Mouse (Mus musculus): ENCODE data around the gene Efcab9. TPM values are rescaled to one million over a fixed set of nuclear protein-coding genes. Genes with fewer than 3 reads are reported as not detected.
A peak's percentile ranks its signal among the peaks of the same experiment; 100 is the strongest.

Gene Efcab9
- polyA plus RNA-seq (2015; fragmentation: Nextera tagmentation; extraction: Ambion mirVana): 0.65 and 0.77 TPM in 2 replicates

DNA sequence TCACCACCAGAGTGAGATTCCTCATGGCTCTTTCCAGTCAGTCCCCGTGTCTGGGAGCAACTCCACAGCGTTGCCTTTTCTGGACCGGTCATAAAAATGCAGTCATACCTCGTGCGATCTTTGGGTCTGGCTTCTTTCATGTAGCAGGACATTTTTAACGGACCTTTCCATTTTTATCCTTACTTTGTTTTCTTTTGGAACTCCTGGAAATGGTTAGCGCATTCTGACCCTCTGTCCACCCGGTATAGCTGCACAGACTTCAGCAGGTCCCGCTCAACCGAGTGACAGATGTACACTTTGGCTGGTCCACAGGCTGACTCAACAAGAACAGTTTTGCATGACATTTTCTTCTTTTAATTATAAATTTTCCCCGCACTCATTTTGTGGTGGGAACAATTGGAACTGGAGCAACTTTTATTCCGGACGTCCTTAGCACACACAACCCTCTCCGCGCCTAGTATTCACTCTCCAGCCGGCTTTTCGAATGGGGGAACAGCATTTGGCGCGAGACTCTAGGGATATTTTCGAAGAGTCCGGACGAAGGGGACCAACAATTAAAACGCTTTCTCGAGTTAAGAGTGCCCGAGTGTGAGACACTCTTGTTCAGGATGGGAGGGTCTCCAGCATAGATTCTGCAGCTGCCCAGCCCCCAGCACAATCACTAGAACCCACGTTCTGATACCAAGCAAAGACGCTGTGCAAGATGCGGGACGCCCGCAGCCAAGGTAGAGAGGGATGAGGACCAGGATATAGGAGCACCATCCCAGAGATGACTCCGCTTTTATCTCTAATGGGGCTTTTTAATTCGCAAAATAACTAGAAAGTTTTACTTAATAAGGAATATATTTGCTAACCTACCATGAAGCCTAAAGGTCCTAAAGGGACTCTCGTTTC lies at the start of gene Efcab9:
Gene Efcab9 (minus strand): TSS at position 211 of the 894 bp plus-strand sequence.
- Histone ChIP-seq H3K27me3 (replicated peaks; ENCODE audit: control insufficient read depth, insufficient read depth, low read length) (no peaks in the 10 kb centered on the region), H3K4me2 (ENCODE audit: low read depth, low read length) (peak within 1 kb of the TSS; percentile 99), H3K36me3 (ENCODE audit: control insufficient read depth, insufficient read depth, low read length) (no peaks in the 10 kb centered on the region), H3K27ac (ENCODE audit: low read length) (peak within 1 kb of the TSS; percentile 45), H3K9me3 (ENCODE audit: control insufficient read depth, low read length) (no peaks in the 10 kb centered on the region), H3K4me1 (ENCODE audit: control insufficient read depth, insufficient read depth, low read length) (peaks cover 11% of the 10 kb centered on the region), H3K9ac (ENCODE audit: low read depth, low read length) (peak within 1 kb of the TSS; percentile 77), H3K4me3 (ENCODE audit: low read length) (peak within 1 kb of the TSS; percentile 78)
- 3% methylated on average over 33 of the region's 33 CpGs for WGBS
- peak; percentile 20 for ATAC-seq

DNA sequence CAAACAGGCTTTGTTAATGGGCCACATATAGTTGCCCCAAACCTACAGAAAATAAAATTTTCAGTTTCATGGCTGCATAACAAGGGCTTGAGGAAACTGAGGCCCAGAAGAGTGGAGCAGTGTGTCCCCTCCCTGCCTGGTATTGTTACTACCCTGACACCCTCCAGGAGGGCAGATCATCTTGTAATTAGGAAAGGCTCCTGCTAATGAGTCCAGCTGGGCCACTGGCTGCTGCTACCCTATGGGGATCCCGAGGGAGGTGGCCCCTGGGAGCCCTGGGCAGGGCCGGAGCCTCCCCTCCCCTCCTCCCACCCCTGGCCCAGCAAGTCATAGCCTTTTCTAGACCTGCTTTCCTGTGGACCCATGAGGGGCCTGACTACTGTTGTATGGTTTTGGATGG lies 49.1 kb upstream of the Efcab9 start:
- H3K27ac ChIP-seq (ENCODE audit: low read length): no peak overlapping the region
- 63% methylated on average over 2 of the region's 2 CpGs for WGBS

DNA sequence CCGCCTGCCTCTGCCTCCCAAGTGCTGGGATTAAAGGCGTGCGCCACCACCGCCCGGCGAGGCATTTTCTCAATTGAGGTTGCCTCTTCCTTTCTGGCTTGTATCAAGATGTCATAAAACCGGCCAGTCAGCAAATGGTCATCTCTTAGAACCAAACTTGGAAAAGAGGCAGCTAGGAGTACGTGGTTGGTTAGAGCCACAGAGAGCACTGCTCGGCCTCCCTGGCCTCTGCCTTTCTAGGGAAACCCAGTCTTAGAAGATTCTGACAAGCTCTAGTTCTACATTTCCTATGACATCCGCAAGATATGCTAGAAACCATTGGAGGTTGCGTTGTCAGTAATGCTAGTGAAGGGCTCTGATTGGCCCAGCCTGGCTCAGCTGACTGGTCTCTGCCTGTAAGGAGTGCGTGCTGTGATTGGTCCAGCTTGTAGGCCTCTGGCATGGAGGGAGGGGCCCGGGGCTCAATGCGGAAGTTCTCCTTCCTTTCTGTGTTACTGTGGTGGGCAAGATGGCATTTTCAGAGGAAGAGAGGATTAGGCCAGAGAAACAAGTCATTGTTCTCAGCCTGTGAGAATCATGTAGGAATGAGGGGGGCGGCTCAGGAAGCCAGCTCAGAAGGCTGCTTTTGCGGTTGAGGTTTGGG lies 48.5 kb upstream of the Efcab9 start:
- no peaks in the 10 kb centered on the region for H3K36me3 ChIP-seq (ENCODE audit: control insufficient read depth, insufficient read depth, low read length)
- H3K27me3 ChIP-seq (replicated peaks; ENCODE audit: control insufficient read depth, insufficient read depth, low read length): no peaks in the 10 kb centered on the region
- H3K4me1 ChIP-seq (ENCODE audit: control insufficient read depth, insufficient read depth, low read length): peaks cover 5% of the 10 kb centered on the region; the same call in 1 of the 2 replicates
- peak; percentile 54; the same call in 1 of the 2 replicates for ATAC-seq
- no peak overlapping the region for H3K9ac ChIP-seq (ENCODE audit: low read depth, low read length)
- 83% methylated on average over 16 of the region's 16 CpGs for WGBS
- no peak overlapping the region for H3K4me2 ChIP-seq (ENCODE audit: low read depth, low read length)
- no peak overlapping the region for H3K4me3 ChIP-seq (ENCODE audit: low read length)
- no peak overlapping the region for H3K27ac ChIP-seq (ENCODE audit: low read length)
- H3K9me3 ChIP-seq (ENCODE audit: control insufficient read depth, low read length): no peaks in the 10 kb centered on the region

More for the DNA sequence above, 49.1 kb upstream of the Efcab9 start:
- Histone ChIP-seq H3K36me3 (ENCODE audit: control insufficient read depth, insufficient read depth, low read length) (no peaks in the 10 kb centered on the region), H3K27me3 (replicated peaks; ENCODE audit: control insufficient read depth, insufficient read depth, low read length) (no peaks in the 10 kb centered on the region), H3K9me3 (ENCODE audit: control insufficient read depth, low read length) (no peaks in the 10 kb centered on the region), H3K4me2 (ENCODE audit: low read depth, low read length) (no peak overlapping the region), H3K9ac (ENCODE audit: low read depth, low read length) (no peak overlapping the region), H3K4me3 (ENCODE audit: low read length) (no peak overlapping the region), H3K4me1 (ENCODE audit: control insufficient read depth, insufficient read depth, low read length) (peaks cover 4% of the 10 kb centered on the region; the same call in 1 of the 2 replicates)
- no peak for ATAC-seq

DNA sequence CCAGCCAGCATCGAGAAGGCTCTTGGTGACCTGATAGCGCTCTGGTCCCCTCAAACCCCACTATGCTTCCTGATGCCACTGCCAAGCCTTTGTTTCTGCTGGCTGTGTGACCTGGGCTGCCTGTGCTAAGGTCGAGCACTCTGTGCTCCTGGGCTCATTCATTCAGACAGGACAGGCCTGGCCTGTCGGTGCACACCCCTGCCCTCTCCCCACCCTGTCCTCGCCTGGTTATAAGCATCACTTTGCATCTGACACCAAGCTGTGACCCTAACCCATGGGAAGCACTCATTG lies 44.8 kb upstream of the Efcab9 start:
- no peak overlapping the region for H3K4me2 ChIP-seq (ENCODE audit: low read depth, low read length)
- H3K36me3 ChIP-seq (ENCODE audit: control insufficient read depth, insufficient read depth, low read length): no peaks in the 10 kb centered on the region
- no peaks in the 10 kb centered on the region for H3K27me3 ChIP-seq (replicated peaks; ENCODE audit: control insufficient read depth, insufficient read depth, low read length)
- H3K9me3 ChIP-seq (ENCODE audit: control insufficient read depth, low read length): no peaks in the 10 kb centered on the region
- no peak for ATAC-seq
- H3K9ac ChIP-seq (ENCODE audit: low read depth, low read length): no peak overlapping the region
- H3K27ac ChIP-seq (ENCODE audit: low read length): no peak overlapping the region
- H3K4me3 ChIP-seq (ENCODE audit: low read length): no peak overlapping the region
- WGBS: 45% methylated on average over 5 of the region's 5 CpGs
- peaks cover 5% of the 10 kb centered on the region; the same call in 1 of the 2 replicates for H3K4me1 ChIP-seq (ENCODE audit: control insufficient read depth, insufficient read depth, low read length)

DNA sequence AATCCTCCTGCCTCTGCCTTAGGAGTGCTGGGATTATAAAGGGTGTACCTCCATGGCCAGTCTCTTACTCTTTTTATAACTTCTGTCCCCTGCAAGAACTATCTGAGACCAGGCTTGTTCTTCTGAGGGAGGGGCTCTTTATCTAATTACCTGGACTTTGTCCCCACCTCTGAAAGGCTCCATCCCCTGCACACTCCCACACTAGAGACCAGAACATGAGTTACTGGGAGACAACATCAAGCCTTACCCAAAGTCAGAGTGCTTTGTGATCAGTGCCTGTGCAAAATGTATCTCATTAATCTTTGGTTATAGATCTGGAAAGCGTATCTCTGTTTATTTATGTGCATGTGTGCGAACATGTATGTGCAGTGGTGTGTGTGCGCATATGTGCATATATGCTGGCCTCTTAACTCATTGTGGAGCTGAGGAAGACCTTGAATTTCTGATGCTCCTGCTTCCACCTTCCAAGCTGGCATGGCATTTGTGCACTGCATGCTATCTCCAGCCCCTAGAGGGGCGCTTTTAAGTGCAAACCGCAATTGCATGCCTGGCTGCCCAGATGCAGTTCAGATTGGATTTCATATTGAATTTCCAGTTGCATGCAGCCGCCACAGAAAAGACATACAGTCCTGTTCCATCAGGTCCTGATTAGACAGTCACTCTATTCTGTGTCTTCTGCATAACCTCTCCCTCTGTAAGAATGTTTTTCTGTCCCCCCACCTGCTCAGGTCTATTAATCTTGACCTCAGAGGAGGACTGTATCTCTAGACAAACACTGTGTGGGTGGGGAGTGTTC lies 44.3 kb upstream of the Efcab9 start:
- Histone ChIP-seq H3K9ac (ENCODE audit: low read depth, low read length) (no peak overlapping the region), H3K36me3 (ENCODE audit: control insufficient read depth, insufficient read depth, low read length) (no peaks in the 10 kb centered on the region), H3K4me3 (ENCODE audit: low read length) (no peak overlapping the region), H3K27me3 (replicated peaks; ENCODE audit: control insufficient read depth, insufficient read depth, low read length) (no peaks in the 10 kb centered on the region), H3K4me1 (ENCODE audit: control insufficient read depth, insufficient read depth, low read length) (peaks cover 5% of the 10 kb centered on the region; the same call in 1 of the 2 replicates), H3K4me2 (ENCODE audit: low read depth, low read length) (no peak overlapping the region), H3K9me3 (ENCODE audit: control insufficient read depth, low read length) (no peaks in the 10 kb centered on the region), H3K27ac (ENCODE audit: low read length) (no peak overlapping the region)
- WGBS: 76% methylated on average over 6 of the region's 6 CpGs
- peak; percentile 36; the same call in 1 of the 2 replicates for ATAC-seq

DNA sequence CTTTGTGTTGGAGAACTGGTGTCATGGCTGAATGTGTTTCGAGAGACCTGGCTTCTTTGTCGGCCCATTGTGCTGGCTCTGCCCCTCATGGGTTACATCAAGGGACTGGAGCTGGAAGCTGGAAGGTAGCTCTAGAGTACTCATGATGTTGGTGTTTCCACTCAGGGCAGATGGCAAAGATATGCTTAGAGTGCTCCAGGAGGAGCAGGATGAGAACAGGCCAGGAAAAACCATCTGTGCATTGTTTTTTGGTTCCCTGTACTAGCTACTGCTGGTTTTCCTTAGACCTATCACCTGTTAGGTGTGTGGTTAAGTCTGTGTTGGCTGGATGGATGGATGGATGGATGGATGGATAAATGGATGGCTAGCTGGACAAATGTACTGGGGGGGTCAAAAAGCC lies 41.8 kb upstream of the Efcab9 start:
- Histone ChIP-seq H3K36me3 (ENCODE audit: control insufficient read depth, insufficient read depth, low read length) (no peaks in the 10 kb centered on the region), H3K4me3 (ENCODE audit: low read length) (no peak overlapping the region), H3K9ac (ENCODE audit: low read depth, low read length) (no peak overlapping the region), H3K4me2 (ENCODE audit: low read depth, low read length) (no peak overlapping the region), H3K9me3 (ENCODE audit: control insufficient read depth, low read length) (no peaks in the 10 kb centered on the region), H3K27me3 (replicated peaks; ENCODE audit: control insufficient read depth, insufficient read depth, low read length) (no peaks in the 10 kb centered on the region), H3K27ac (ENCODE audit: low read length) (no peak overlapping the region), H3K4me1 (ENCODE audit: control insufficient read depth, insufficient read depth, low read length) (peaks cover 5% of the 10 kb centered on the region)
- 91% methylated on average over 2 of the region's 2 CpGs for WGBS
- ATAC-seq: no peak

DNA sequence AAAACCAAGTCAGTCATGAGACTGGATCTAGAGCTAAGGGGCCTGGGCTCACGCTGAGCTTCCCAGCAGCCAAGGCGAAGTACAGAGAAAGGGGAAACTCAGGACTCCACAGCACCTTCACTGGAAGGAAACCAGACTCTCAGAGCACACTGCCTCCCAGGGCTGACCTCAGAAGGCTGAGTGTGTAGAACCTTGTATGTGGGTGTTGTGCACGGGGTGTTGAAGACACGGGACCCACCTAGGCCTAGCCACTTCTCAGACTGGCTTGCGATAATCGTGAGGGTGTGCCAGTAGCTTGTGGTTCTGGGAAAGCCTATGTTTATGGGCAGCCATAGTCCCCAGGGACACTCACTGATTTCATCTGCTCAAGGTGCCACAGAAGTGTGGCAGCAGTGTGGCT lies 39.2 kb upstream of the Efcab9 start:
- H3K9me3 ChIP-seq (ENCODE audit: control insufficient read depth, low read length): no peaks in the 10 kb centered on the region
- H3K4me3 ChIP-seq (ENCODE audit: low read length): no peak overlapping the region
- no peak overlapping the region for H3K4me2 ChIP-seq (ENCODE audit: low read depth, low read length)
- H3K9ac ChIP-seq (ENCODE audit: low read depth, low read length): no peak overlapping the region
- ATAC-seq: no peak
- peaks cover 16% of the 10 kb centered on the region for H3K4me1 ChIP-seq (ENCODE audit: control insufficient read depth, insufficient read depth, low read length)
- no peaks in the 10 kb centered on the region for H3K27me3 ChIP-seq (replicated peaks; ENCODE audit: control insufficient read depth, insufficient read depth, low read length)
- no peak overlapping the region for H3K27ac ChIP-seq (ENCODE audit: low read length)
- H3K36me3 ChIP-seq (ENCODE audit: control insufficient read depth, insufficient read depth, low read length): no peaks in the 10 kb centered on the region
- 87% methylated on average over 6 of the region's 6 CpGs for WGBS

DNA sequence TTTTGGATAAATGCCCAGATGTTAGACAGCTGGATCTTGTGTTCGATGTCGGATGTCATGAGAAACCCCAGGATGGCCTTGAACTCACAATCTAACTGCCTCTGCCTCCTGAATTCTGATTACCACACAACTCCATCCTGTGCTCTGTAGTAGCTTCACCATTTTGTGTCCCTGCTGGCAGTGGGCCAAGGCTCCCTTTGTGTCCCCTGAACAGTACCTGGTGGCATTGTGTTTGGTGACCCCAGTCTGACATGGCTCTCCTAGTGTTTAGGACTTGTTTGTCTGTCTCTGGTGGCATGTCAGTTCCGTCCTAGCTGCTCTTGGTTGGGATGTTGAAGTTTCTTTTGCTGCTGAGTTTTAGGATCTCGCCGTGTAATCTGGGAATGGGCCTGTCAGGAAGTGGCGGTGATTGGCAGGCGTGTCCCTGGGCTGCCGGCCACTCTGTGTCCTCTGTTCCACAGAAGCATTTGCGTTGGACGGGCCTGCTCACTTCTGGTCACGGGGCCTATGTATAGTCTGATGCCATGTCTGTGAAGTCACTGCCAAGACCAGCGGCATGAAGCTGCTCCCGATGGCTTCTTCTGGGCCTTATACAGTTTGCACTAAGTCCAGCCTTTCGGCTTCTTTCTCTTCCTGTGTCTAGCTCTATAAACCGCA lies 36.9 kb upstream of the Efcab9 start:
- Histone ChIP-seq H3K9ac (ENCODE audit: low read depth, low read length) (no peak overlapping the region), H3K4me1 (ENCODE audit: control insufficient read depth, insufficient read depth, low read length) (peaks cover 28% of the 10 kb centered on the region), H3K36me3 (ENCODE audit: control insufficient read depth, insufficient read depth, low read length) (no peaks in the 10 kb centered on the region), H3K27me3 (replicated peaks; ENCODE audit: control insufficient read depth, insufficient read depth, low read length) (no peaks in the 10 kb centered on the region), H3K9me3 (ENCODE audit: control insufficient read depth, low read length) (no peaks in the 10 kb centered on the region), H3K4me2 (ENCODE audit: low read depth, low read length) (no peak overlapping the region), H3K27ac (ENCODE audit: low read length) (no peak overlapping the region), H3K4me3 (ENCODE audit: low read length) (no peak overlapping the region)
- WGBS: 89% methylated on average over 15 of the region's 15 CpGs
- ATAC-seq: no peak

DNA sequence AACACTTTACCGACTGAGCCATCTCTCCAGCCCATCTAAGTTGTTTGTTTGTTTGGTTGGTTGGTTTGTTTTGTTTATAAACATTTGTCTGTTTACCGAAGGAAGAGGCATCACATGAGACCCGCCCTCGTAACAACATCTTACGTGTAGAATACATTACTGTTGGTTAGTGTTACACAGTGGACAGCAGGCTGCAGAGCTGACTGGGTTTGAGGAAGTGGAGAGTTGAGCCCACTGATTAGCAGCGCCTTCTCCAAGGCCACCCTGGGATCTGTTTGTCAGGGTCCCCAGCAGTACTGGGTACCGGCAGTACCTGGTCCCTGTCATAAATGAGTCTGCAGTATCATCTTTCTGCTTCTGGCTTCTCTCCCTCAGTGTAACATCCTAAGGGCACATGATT lies 36.2 kb upstream of the Efcab9 start:
- H3K4me3 ChIP-seq (ENCODE audit: low read length): no peak overlapping the region
- H3K9ac ChIP-seq (ENCODE audit: low read depth, low read length): no peak overlapping the region
- no peak overlapping the region for H3K27ac ChIP-seq (ENCODE audit: low read length)
- WGBS: 75% methylated on average over 7 of the region's 7 CpGs
- H3K27me3 ChIP-seq (replicated peaks; ENCODE audit: control insufficient read depth, insufficient read depth, low read length): no peaks in the 10 kb centered on the region
- no peaks in the 10 kb centered on the region for H3K36me3 ChIP-seq (ENCODE audit: control insufficient read depth, insufficient read depth, low read length)
- peaks cover 32% of the 10 kb centered on the region for H3K4me1 ChIP-seq (ENCODE audit: control insufficient read depth, insufficient read depth, low read length)
- no peak overlapping the region for H3K4me2 ChIP-seq (ENCODE audit: low read depth, low read length)
- no peaks in the 10 kb centered on the region for H3K9me3 ChIP-seq (ENCODE audit: control insufficient read depth, low read length)
- ATAC-seq: no peak
